Mouse (Mus musculus) limb, embryonic 15.5 days (tissue): Measurements from ENCODE around the gene Ssb. TPM values are rescaled to one million over a fixed set of nuclear protein-coding genes. Genes with fewer than 3 reads are reported as not detected.
"Not testable (repeated sequence)": the region's sequence is repeated elsewhere in the genome, so short reads cannot be mapped to it uniquely, and the experiment has no call there.

Experiments
- ATAC-seq: fragments of 200-750 bp; cut with Nextera tagmentation; 2 replicates; pipeline ENCODE4 v1.8.0; 2017; ENCODE audit warnings: low read depth, moderate TSS enrichment; ENCODE audit not compliant: insufficient number of reproducible peaks, low FRiP score, low TSS enrichment
- H3K27ac ChIP-seq: fragments of 300-500 bp; sonication (generic); 2 replicates; pipeline ENCODE4 v1.5.1; 2015; ENCODE audit warnings: moderate library complexity, mild to moderate bottlenecking, inconsistent platforms
- H3K27me3 ChIP-seq: fragments of 300-500 bp; sonication (generic); 2 replicates; pipeline ENCODE4 v1.6.1; 2015; ENCODE audit warnings: inconsistent platforms
- H3K36me3 ChIP-seq: fragments of 300-500 bp; sonication (generic); 2 replicates; pipeline ENCODE4 v1.6.1; 2015; ENCODE audit warnings: inconsistent platforms
- H3K4me1 ChIP-seq: fragments of 300-500 bp; sonication (generic); 2 replicates; pipeline ENCODE4 v1.6.1; 2015; ENCODE audit warnings: inconsistent platforms
- H3K4me2 ChIP-seq: fragments of 300-500 bp; sonication (generic); 2 replicates; pipeline ENCODE4 v1.6.1; 2015; ENCODE audit warnings: mild to moderate bottlenecking, inconsistent platforms
- H3K4me3 ChIP-seq: fragments of 300-500 bp; sonication (generic); 2 replicates; pipeline ENCODE4 v1.5.1; 2015; ENCODE audit warnings: mild to moderate bottlenecking, inconsistent platforms
- H3K9ac ChIP-seq: fragments of 300-500 bp; sonication (generic); 2 replicates; pipeline ENCODE4 v1.6.1; 2015; ENCODE audit warnings: inconsistent platforms
- H3K9me3 ChIP-seq: fragments of 300-500 bp; sonication (generic); 2 replicates; pipeline ENCODE4 v1.6.1; 2016; ENCODE audit warnings: inconsistent platforms
- WGBS: fragments of 180-500 bp; shearing (Covaris S2); methylation state at CpG from one replicate; pipeline ENCODE4 v1.1.7; 2015; 5-methylcytosine and 5-hydroxymethylcytosine counted together
- polyA plus RNA-seq: library from polyadenylated mRNA; unstranded; fragments of >200 nt; fragmentation: Nextera tagmentation; extraction: Ambion mirVana; gene quantifications from 2 replicates; pipeline ENCODE4 v1.2.1, GENCODE M21; 2015

Gene Ssb
- polyA plus RNA-seq, 1 experiment from 2014 or later = 328 TPM

GRCm38 (mm10) chr2:69903541-69903940 lies 42.2 kb downstream of the Ssb start:
- H3K36me3 ChIP-seq = peaks cover 3% of the 10 kb centered on the region
- H3K27ac ChIP-seq = no peak overlapping the region
- peaks cover 6% of the 10 kb centered on the region for H3K4me1 ChIP-seq
- 92% methylated on average over 3 of the region's 3 CpGs for WGBS
- no peaks in the 10 kb centered on the region for H3K9me3 ChIP-seq
- H3K4me3 ChIP-seq = no peak overlapping the region
- ATAC-seq = no peak
- no peak overlapping the region for H3K4me2 ChIP-seq
- H3K27me3 ChIP-seq = no peaks in the 10 kb centered on the region
- H3K9ac ChIP-seq = no peak overlapping the region

GRCm38 (mm10) chr2:69907394-69907793 lies 46.0 kb downstream of the Ssb start:
- not testable (repeated sequence) for ATAC-seq, H3K9me3 ChIP-seq, H3K27me3 ChIP-seq, H3K4me3 ChIP-seq, H3K4me1 ChIP-seq, H3K27ac ChIP-seq, H3K36me3 ChIP-seq, H3K9ac ChIP-seq, H3K4me2 ChIP-seq
- 89% methylated on average over 4 of the region's 4 CpGs for WGBS

- 63% methylated on average over 2 of the region's 2 CpGs for WGBS
- ATAC-seq = no peak
- H3K27ac ChIP-seq = no peak overlapping the region
Measured at GRCm38 (mm10) chr2:69912801-69913200, 51.4 kb downstream of the Ssb start.

DNA sequence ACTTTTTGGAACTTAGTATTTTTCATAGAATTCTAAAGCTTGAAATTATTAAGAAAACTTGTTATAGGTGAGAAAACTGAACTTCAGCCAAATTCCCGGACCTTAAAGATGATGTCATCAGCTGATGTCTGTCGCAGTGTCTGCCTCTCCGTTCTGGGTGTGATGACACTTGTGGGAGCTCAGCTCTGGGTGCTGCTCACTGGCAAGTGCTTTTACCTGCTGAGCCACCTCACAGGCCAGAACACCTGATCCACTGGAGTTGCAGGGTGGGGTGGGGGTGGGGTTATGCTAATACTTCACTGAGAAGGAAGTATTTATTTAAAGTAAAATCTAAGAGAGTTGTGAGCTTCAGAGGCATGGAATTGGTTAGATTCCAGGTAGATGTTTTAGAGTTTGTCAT lies 55.9 kb downstream of the Ssb start:
- Histone ChIP-seq H3K4me2 (no peak overlapping the region), H3K4me3 (no peak overlapping the region), H3K9me3 (no peaks in the 10 kb centered on the region), H3K4me1 (no peaks in the 10 kb centered on the region), H3K9ac (no peak overlapping the region), H3K36me3 (peaks cover 34% of the 10 kb centered on the region), H3K27ac (no peak overlapping the region), H3K27me3 (no peaks in the 10 kb centered on the region)
- ATAC-seq = no peak
- WGBS = 80% methylated on average over 3 of the region's 3 CpGs

More at GRCm38 (mm10) chr2:69912801-69913200, 51.4 kb downstream of the Ssb start:
- Histone ChIP-seq H3K4me3 (no peak overlapping the region), H3K27me3 (no peaks in the 10 kb centered on the region), H3K9ac (no peak overlapping the region), H3K4me1 (no peaks in the 10 kb centered on the region), H3K36me3 (peaks cover 11% of the 10 kb centered on the region), H3K4me2 (no peak overlapping the region), H3K9me3 (no peaks in the 10 kb centered on the region)

Other genes starting within 250 kb of the Ssb start
- 16.1 and 18.3 TPM in 2 replicates for gene Bbs5, start 214.4 kb upstream of the Ssb start, polyA plus RNA-seq
- 16.4 and 44.3 TPM in 2 replicates for gene Klhl41, start 191.4 kb upstream of the Ssb start, polyA plus RNA-seq
- 9.9 and 10.1 TPM in 2 replicates for gene Fastkd1, start 148.0 kb upstream of the Ssb start, polyA plus RNA-seq
- gene Ppig, start 139.0 kb upstream of the Ssb start, polyA plus RNA-seq = 138 and 139 TPM in 2 replicates
- gene Ccdc173, start 72.0 kb upstream of the Ssb start, polyA plus RNA-seq = 1.5 and 1.7 TPM in 2 replicates
- 21.6 and 23.6 TPM in 2 replicates for gene Phospho2, start 71.9 kb upstream of the Ssb start, polyA plus RNA-seq
- 21.9 and 25.3 TPM in 2 replicates for gene Klhl23, start 39.6 kb upstream of the Ssb start, polyA plus RNA-seq
- 31.8 and 33.7 TPM in 2 replicates for gene Mettl5, start 24.1 kb downstream of the Ssb start, polyA plus RNA-seq
- 9.5 and 13.7 TPM in 2 replicates for gene Ubr3, start 35.7 kb downstream of the Ssb start, polyA plus RNA-seq
- not detected in 2 replicates for gene Myo3b, start 177.6 kb downstream of the Ssb start, polyA plus RNA-seq